Comparison of ENCODE assay signal across 11 mouse cellular contexts in the genomic region with DNA sequence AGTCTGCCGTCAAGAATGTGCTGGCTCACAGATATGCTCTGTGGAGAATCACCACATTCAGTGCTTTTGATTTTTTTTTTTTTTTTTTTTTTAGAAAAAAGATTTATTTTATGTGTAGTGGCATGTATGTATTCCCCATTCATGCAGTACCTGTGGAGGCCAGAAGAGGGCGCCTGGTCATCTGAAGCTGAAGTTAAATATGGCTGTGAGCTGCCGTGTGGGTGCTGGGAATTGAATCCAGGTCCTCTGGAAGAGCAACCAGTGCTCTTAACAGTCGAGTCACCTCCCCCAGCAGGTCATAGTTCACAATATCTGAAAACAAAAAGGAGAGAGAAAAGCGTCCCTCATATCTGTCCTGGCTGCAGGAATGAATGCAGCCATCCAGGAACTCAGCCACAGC. TPM values are rescaled to one million over a fixed set of nuclear protein-coding genes. Genes with fewer than 3 reads are reported as not detected.
DNase-seq lines count a peak whose midpoint lies in the region; ATAC-seq and TF ChIP-seq lines count a peak whose summit lies in the region.
"Had no signal": no experiment of that assay in that cellular context is flagged by ENCODE, and none has a peak within 500 bp of the region (broad histone marks: within the 10 kb centered on the region; RNA-seq: fewer than 3 reads in every experiment).

No protein-coding gene starts in this region.

- H3K9ac ChIP-seq in kidney, postnatal 0 days (ENCODE audit: low read depth, low read length), result no peak overlapping the region
- H3K9ac ChIP-seq in kidney, embryonic 14.5 days (ENCODE audit: low read depth, low read length), result no peak overlapping the region
- no peak overlapping the region for H3K9ac ChIP-seq in CH12.LX (ENCODE audit: insufficient read depth, low read depth)
- no peak overlapping the region for H3K9ac ChIP-seq in kidney, embryonic 15.5 days
- H3K9ac ChIP-seq: forebrain, embryonic 12.5 days had no signal

- H3K4me2 ChIP-seq in kidney, postnatal 0 days (ENCODE audit: low read length), result no peak overlapping the region
- H3K4me2 ChIP-seq in kidney, embryonic 14.5 days (replicated peaks; ENCODE audit: low read depth, low read length), result no peak overlapping the region
- no peak overlapping the region for H3K4me2 ChIP-seq in CH12.LX (ENCODE audit: insufficient read depth, low read depth, poor library complexity, severe bottlenecking)
- H3K4me2 ChIP-seq in kidney, embryonic 15.5 days, result no peak overlapping the region
- H3K4me2 ChIP-seq: forebrain, embryonic 12.5 days had no signal

- no peaks in the 10 kb centered on the region for H3K36me3 ChIP-seq in kidney, postnatal 0 days (ENCODE audit: insufficient read depth, low read length)
- no peaks in the 10 kb centered on the region for H3K36me3 ChIP-seq in kidney, embryonic 14.5 days (ENCODE audit: control insufficient read depth, insufficient read depth, low read length)
- no peaks in the 10 kb centered on the region for H3K36me3 ChIP-seq in CH12.LX (replicated peaks in 1 of 2; ENCODE audit: control insufficient read depth in 1 of 2, insufficient read depth in 1 of 2, low read length in 1 of 2)
- H3K36me3 ChIP-seq in limb, embryonic 10.5 days, result no peaks in the 10 kb centered on the region
- H3K36me3 ChIP-seq in kidney, embryonic 15.5 days, result no peaks in the 10 kb centered on the region
- H3K36me3 ChIP-seq: forebrain, embryonic 12.5 days had no signal

- no peak for DNase-seq in kidney, postnatal 0 days (ENCODE audit: low spot score)
- DNase-seq in 416B (ENCODE audit: low read depth), result peak; percentile 29
- DNase-seq in CH12.LX (ENCODE audit: extremely low read depth), result no peak
- peak; percentile 61 for DNase-seq in induced T-regulatory cell, adult 2 months (ENCODE audit: low read depth)
- no peak for DNase-seq in limb, embryonic 10.5 days (ENCODE audit: low spot score)
- DNase-seq: kidney, postnatal 4 days; retina, postnatal 1 day had no signal

- H3K4me3 ChIP-seq in kidney, postnatal 0 days (replicated peaks; ENCODE audit: low read depth, low read length), result no peak overlapping the region
- H3K4me3 ChIP-seq in kidney, embryonic 14.5 days (ENCODE audit: low read length), result no peak overlapping the region
- H3K4me3 ChIP-seq in CH12.LX (replicated peaks in 1 of 3; ENCODE audit: low read depth in 2 of 3, low read length in 2 of 3, poor library complexity in 1 of 3), result no peak overlapping the region
- no peak overlapping the region for H3K4me3 ChIP-seq in limb, embryonic 10.5 days
- H3K4me3 ChIP-seq in kidney, embryonic 15.5 days (replicated peaks), result no peak overlapping the region
- H3K4me3 ChIP-seq: forebrain, embryonic 12.5 days; myocyte had no signal

- no peak for ATAC-seq in kidney, postnatal 0 days (replicated peaks; ENCODE audit: low FRiP score, low read depth)
- ATAC-seq in kidney, embryonic 14.5 days (ENCODE audit: low FRiP score, low TSS enrichment), result no peak
- ATAC-seq in kidney, embryonic 15.5 days (replicated peaks; ENCODE audit: low FRiP score), result no peak

- no peaks in the 10 kb centered on the region for H3K79me2 ChIP-seq in CH12.LX (replicated peaks; ENCODE audit: control insufficient read depth, extremely low read depth, insufficient read depth, poor library complexity, severe bottlenecking)

- TF ChIP-seq EP300 in CH12.LX (IDR thresholded peaks at IDR 0.05; ENCODE audit: low read length), result no peak

- no peak for TF ChIP-seq RAD21 in CH12.LX (IDR thresholded peaks at IDR 0.05; ENCODE audit: low read depth, low read length)

- H3K9me3 ChIP-seq in kidney, postnatal 0 days (replicated peaks; ENCODE audit: low read length), result no peaks in the 10 kb centered on the region
- H3K9me3 ChIP-seq in kidney, embryonic 14.5 days (ENCODE audit: control insufficient read depth, low read length), result no peaks in the 10 kb centered on the region
- H3K9me3 ChIP-seq in CH12.LX (replicated peaks; ENCODE audit: low read length), result no peaks in the 10 kb centered on the region
- no peaks in the 10 kb centered on the region for H3K9me3 ChIP-seq in limb, embryonic 10.5 days (replicated peaks)
- no peaks in the 10 kb centered on the region for H3K9me3 ChIP-seq in kidney, embryonic 15.5 days (replicated peaks)
- H3K9me3 ChIP-seq: forebrain, embryonic 12.5 days had no signal

- in situ Hi-C loops in CH12.LX (cut with MboI; ENCODE audit: low pct_ligation_motif_present, low pct_unique_long_range_greater_than_20kb, low sequenced_read_pairs), result no loop called here

- TF ChIP-seq POLR2A in CH12.LX (IDR thresholded peaks at IDR 0.05; ENCODE audit: low read depth, low read length), result no peak

- no peak overlapping the region for H3K27ac ChIP-seq in kidney, postnatal 0 days
- no peak overlapping the region for H3K27ac ChIP-seq in kidney, embryonic 14.5 days (ENCODE audit: low read depth, low read length)
- no peak overlapping the region for H3K27ac ChIP-seq in CH12.LX (ENCODE audit: insufficient read depth, low read depth)
- no peak overlapping the region for H3K27ac ChIP-seq in limb, embryonic 10.5 days
- no peak overlapping the region for H3K27ac ChIP-seq in kidney, embryonic 15.5 days
- H3K27ac ChIP-seq: forebrain, embryonic 12.5 days had no signal

- 72% methylated on average over 5 of the region's 5 CpGs for WGBS in kidney, postnatal 0 days
- 86% methylated on average over 5 of the region's 5 CpGs for WGBS in kidney, embryonic 14.5 days
- WGBS in limb, embryonic 10.5 days, result 84% methylated on average over 5 of the region's 5 CpGs
- WGBS in kidney, embryonic 15.5 days, result 78% methylated on average over 5 of the region's 5 CpGs

- dilution Hi-C loops in CH12.LX (cut with MboI; ENCODE audit: extremely low pct_ligation_motif_present, extremely low pct_unique_long_range_greater_than_20kb, low sequenced_read_pairs), result no loop called here

- H3K27me3 ChIP-seq in kidney, postnatal 0 days (ENCODE audit: insufficient read depth, low read length), result no peaks in the 10 kb centered on the region
- no peaks in the 10 kb centered on the region for H3K27me3 ChIP-seq in kidney, embryonic 14.5 days (ENCODE audit: control insufficient read depth, insufficient read depth, low read length)
- no peaks in the 10 kb centered on the region for H3K27me3 ChIP-seq in CH12.LX (replicated peaks)
- H3K27me3 ChIP-seq in limb, embryonic 10.5 days (ENCODE audit: low read depth, poor library complexity, severe bottlenecking), result no peaks in the 10 kb centered on the region
- H3K27me3 ChIP-seq in kidney, embryonic 15.5 days, result no peaks in the 10 kb centered on the region

- H3K4me1 ChIP-seq in kidney, postnatal 0 days (replicated peaks; ENCODE audit: insufficient read depth, low read length), result no peaks in the 10 kb centered on the region
- no peaks in the 10 kb centered on the region for H3K4me1 ChIP-seq in kidney, embryonic 14.5 days (ENCODE audit: control insufficient read depth, insufficient read depth, low read length)
- H3K4me1 ChIP-seq in CH12.LX (ENCODE audit: control insufficient read depth in 1 of 2, insufficient read depth in 2 of 2), result peaks cover 0 to 16% of the 10 kb centered on the region in 2 experiments; a peak in 2 of 4 replicates
- 0 out of 2 replicates have a peak, but pooled peaks cover 2% of the 10 kb centered on the region for H3K4me1 ChIP-seq in limb, embryonic 10.5 days
- H3K4me1 ChIP-seq in kidney, embryonic 15.5 days, result no peaks in the 10 kb centered on the region
- H3K4me1 ChIP-seq: forebrain, embryonic 12.5 days had no signal

- peak; percentile 35 for TF ChIP-seq CTCF in kidney, postnatal 0 days (IDR thresholded peaks at IDR 0.05; ENCODE audit: low read depth)
- TF ChIP-seq CTCF in CH12.LX (conservative IDR thresholded peaks at IDR 0.05 in 1 of 2, IDR thresholded peaks at IDR 0.05 in 1 of 2; ENCODE audit: low read depth in 2 of 2, low read length in 2 of 2), result peak; percentile 18 to 41; a peak in 1 of 4 replicates

TF ChIP-seq in CH12.LX, 34 proteins besides CTCF, POLR2A, EP300 and RAD21 (continues in another document):
- TF ChIP-seq USF1 (IDR thresholded peaks at IDR 0.05; ENCODE audit: low read depth, low read length) (no peak), JUND (conservative IDR thresholded peaks at IDR 0.05; ENCODE audit: low read depth, low read length) (no peak), ZNF384 (IDR thresholded peaks at IDR 0.05; ENCODE audit: low read depth, low read length) (no peak), ETS1 (conservative IDR thresholded peaks at IDR 0.05; ENCODE audit: low read depth, low read length) (no peak), POLR2AphosphoS2 (IDR thresholded peaks at IDR 0.05; ENCODE audit: low read depth, low read length) (no peak), TCF12 (IDR thresholded peaks at IDR 0.05; ENCODE audit: low read depth, low read length) (no peak), MAFK (IDR thresholded peaks at IDR 0.05; ENCODE audit: insufficient replicate concordance, low read length) (no peak), MEF2A (IDR thresholded peaks at IDR 0.05; ENCODE audit: borderline replicate concordance, low read depth, low read length) (no peak), JUN (IDR thresholded peaks at IDR 0.05; ENCODE audit: insufficient read depth, low read depth, low read length) (no peak), GABPA (IDR thresholded peaks at IDR 0.05; ENCODE audit: insufficient replicate concordance, low read depth, low read length) (no peak), USF2 (conservative IDR thresholded peaks at IDR 0.05; ENCODE audit: low read depth, low read length) (no peak), ZMIZ1 (IDR thresholded peaks at IDR 0.05; ENCODE audit: low read depth, low read length) (no peak), UBTF (IDR thresholded peaks at IDR 0.05; ENCODE audit: low read depth, low read length) (no peak), ZC3H11A (IDR thresholded peaks at IDR 0.05; ENCODE audit: low read depth, low read length) (no peak)

RNA-seq across cellular contexts. Expression of gene Tifab, which starts 11.0 kb away (rescaled TPM):
- polyA plus RNA-seq in kidney, postnatal 0 days (2015; fragmentation: Nextera tagmentation; extraction: Ambion mirVana), result 1.6 and 2.0 TPM in 2 replicates
- 0.66 and 1.0 TPM in 2 replicates for polyA plus RNA-seq in kidney, embryonic 14.5 days (2014; fragmentation: Nextera tagmentation; extraction: Ambion mirVana)
- total RNA-seq in CH12.LX (2012; rRNA removed) (1.9 and 2.0 TPM in 2 replicates), CH12.LX (2014; rRNA removed) (3.4 and 4.7 TPM in 2 replicates)
- 6.2 and 6.7 TPM in 2 replicates for polyA plus RNA-seq in CH12.LX (2012; ENCODE audit: insufficient read length, low read depth)
- 0.63 and 1.2 TPM in 2 replicates for polyA plus RNA-seq in limb, embryonic 10.5 days (2016; fragmentation: Nextera tagmentation; extraction: Ambion mirVana)
- polyA plus RNA-seq in kidney, embryonic 15.5 days (2015; fragmentation: Nextera tagmentation; extraction: Ambion mirVana), result 2.1 and 2.4 TPM in 2 replicates
- polyA plus RNA-seq: myocyte had no signal

RNA-seq across cellular contexts. Expression of gene H2afy, which starts 53.5 kb away (rescaled TPM):
- polyA plus RNA-seq in kidney, postnatal 0 days (2015; fragmentation: Nextera tagmentation; extraction: Ambion mirVana), result 263 and 267 TPM in 2 replicates
- polyA plus RNA-seq in kidney, embryonic 14.5 days (2014; fragmentation: Nextera tagmentation; extraction: Ambion mirVana), result 440 and 481 TPM in 2 replicates
- total RNA-seq in CH12.LX (2012; rRNA removed) (158 and 162 TPM in 2 replicates), CH12.LX (2014; rRNA removed) (148 TPM in 2 replicates)
- 153 and 155 TPM in 2 replicates for polyA plus RNA-seq in CH12.LX (2012; ENCODE audit: insufficient read length, low read depth)
- polyA plus RNA-seq in limb, embryonic 10.5 days (2016; fragmentation: Nextera tagmentation; extraction: Ambion mirVana), result 642 and 645 TPM in 2 replicates
- polyA plus RNA-seq in kidney, embryonic 15.5 days (2015; fragmentation: Nextera tagmentation; extraction: Ambion mirVana), result 395 and 406 TPM in 2 replicates

Comparison
In these comparisons a context has a peak if more than half of its experiments do, and no peak if none do; other contexts are left out.
1. DNase-seq: peak in 416B (single experiment) and induced T-regulatory cell, adult 2 months (single experiment); none in kidney, postnatal 0 days (single experiment), CH12.LX (single experiment) and limb, embryonic 10.5 days (single experiment).